Mouse (Mus musculus) olfactory bulb, adult 2 months (tissue): ENCODE data around the gene Nfe2.

Source experiments
- CTCF ChIP-seq: fragments of 200-500 bp; IDR thresholded peaks from 2 replicates; pipeline ENCODE4 v1.5.1; 2012; ENCODE audit warnings: low read depth, mild to moderate bottlenecking, low read length, moderate library complexity; ENCODE audit not compliant: insufficient read depth
- POLR2A ChIP-seq: fragments of 200-500 bp; IDR thresholded peaks from 2 replicates; pipeline ENCODE4 v1.6.1; 2012; ENCODE audit warnings: mild to moderate bottlenecking, low read depth, low read length, moderate library complexity; ENCODE audit not compliant: insufficient read depth

GRCm38 (mm10) chr15:103294649-103295048 lies 36.4 kb upstream of the Nfe2 start:
- TF ChIP-seq POLR2A (no peak), CTCF (no peak)
